Comparison of ENCODE assay signal across 9 mouse cellular contexts in genomic region chr12:54874711-54875110, GRCm38 (mm10). TPM values are rescaled to one million over a fixed set of nuclear protein-coding genes. Genes with fewer than 3 reads are reported as not detected.
DNase-seq lines count a peak whose midpoint lies in the region; ATAC-seq and TF ChIP-seq lines count a peak whose summit lies in the region.
"Had no signal": no experiment of that assay in that cellular context is flagged by ENCODE, and none has a peak within 500 bp of the region (broad histone marks: within the 10 kb centered on the region; RNA-seq: fewer than 3 reads in every experiment).

No protein-coding gene starts in this region.

- H3K4me3 ChIP-seq in heart, embryonic 10.5 days, result no peak overlapping the region
- H3K4me3 ChIP-seq in limb, embryonic 15.5 days, result no peak overlapping the region
- no peak overlapping the region for H3K4me3 ChIP-seq in left cerebral cortex, adult 2 months
- H3K4me3 ChIP-seq: layer of hippocampus, adult 2 months had no signal

- H3K4me1 ChIP-seq in heart, embryonic 10.5 days, result peaks cover 6% of the 10 kb centered on the region
- no peaks in the 10 kb centered on the region for H3K4me1 ChIP-seq in limb, embryonic 15.5 days

- no peaks in the 10 kb centered on the region for H3K27me3 ChIP-seq in heart, embryonic 10.5 days (ENCODE audit: insufficient read depth, poor library complexity, severe bottlenecking)
- no peaks in the 10 kb centered on the region for H3K27me3 ChIP-seq in limb, embryonic 15.5 days

- intact Hi-C loops in left cerebral cortex, adult 2 months (cut with DNase I), result no loop called here

- H3K9me3 ChIP-seq in heart, embryonic 10.5 days, result no peaks in the 10 kb centered on the region
- no peaks in the 10 kb centered on the region for H3K9me3 ChIP-seq in limb, embryonic 15.5 days

- WGBS in heart, embryonic 10.5 days, result 60% methylated on average over 6 of the region's 6 CpGs
- WGBS in limb, embryonic 15.5 days, result 52% methylated on average over 6 of the region's 6 CpGs

- no peaks in the 10 kb centered on the region for H3K36me3 ChIP-seq in heart, embryonic 10.5 days
- no peaks in the 10 kb centered on the region for H3K36me3 ChIP-seq in limb, embryonic 15.5 days

- peak overlapping the region; percentile 69 for H3K27ac ChIP-seq in heart, embryonic 10.5 days
- H3K27ac ChIP-seq in limb, embryonic 15.5 days, result peak overlapping the region; percentile 68
- no peak overlapping the region for H3K27ac ChIP-seq in left cerebral cortex, adult 2 months
- H3K27ac ChIP-seq: layer of hippocampus, adult 2 months had no signal

- no peak for TF ChIP-seq POLR2A in brain, embryonic 14.5 days (IDR thresholded peaks at IDR 0.05; ENCODE audit: borderline replicate concordance, extremely low read depth, insufficient read depth, insufficient read length, poor library complexity, severe bottlenecking)

- ATAC-seq in limb, embryonic 15.5 days (ENCODE audit: insufficient number of reproducible peaks, low FRiP score, low TSS enrichment, low read depth), result no peak

- H3K9ac ChIP-seq in limb, embryonic 15.5 days, result no peak overlapping the region

- H3K4me2 ChIP-seq in limb, embryonic 15.5 days, result no peak overlapping the region

- DNase-seq in 3134 (ENCODE audit: extremely low read depth, insufficient read length, low spot score), result peak; percentile 67
- peak; percentile 11 for DNase-seq in brain, embryonic 14.5 days (ENCODE audit: low read depth)
- DNase-seq in heart, embryonic 10.5 days (ENCODE audit: low spot score), result peak; percentile 80
- DNase-seq in thymus, postnatal 25 days, result no peak
- no peak for DNase-seq in urinary bladder, postnatal 14 days (ENCODE audit: low spot score)
- no peak for DNase-seq in right cerebral cortex, adult 18-20 months
- DNase-seq in left cerebral cortex, adult 2 months (ENCODE audit: extremely low spot score in 1 of 2, low spot score in 2 of 2), result no peak

- TF ChIP-seq CTCF in brain, embryonic 14.5 days (IDR thresholded peaks at IDR 0.05; ENCODE audit: borderline replicate concordance, extremely low read depth, insufficient read depth, insufficient read length), result no peak
- no peak for TF ChIP-seq CTCF in left cerebral cortex, adult 2 months (IDR thresholded peaks at IDR 0.05)

RNA-seq across cellular contexts. Expression of gene Cfl2, which starts 12.0 kb away (rescaled TPM):
- polyA plus RNA-seq in brain, embryonic 14.5 days (2012; rRNA removed), result 74.3 and 101 TPM in 2 replicates
- 299 and 335 TPM in 2 replicates for polyA plus RNA-seq in heart, embryonic 10.5 days (2016; fragmentation: Nextera tagmentation; extraction: Ambion mirVana)
- polyA plus RNA-seq in limb, embryonic 15.5 days (2015; fragmentation: Nextera tagmentation; extraction: Ambion mirVana), result 174 and 265 TPM in 2 replicates
- total RNA-seq in left cerebral cortex, adult 2 months (2021), result 100 to 1,000 TPM; 102 to 115 TPM

Comparison
In these comparisons a context has a peak if more than half of its experiments do, and no peak if none do; other contexts are left out.
1. DNase-seq: peak in 3134 (single experiment), brain, embryonic 14.5 days (single experiment) and heart, embryonic 10.5 days (single experiment); none in thymus, postnatal 25 days (single experiment), urinary bladder, postnatal 14 days (single experiment), right cerebral cortex, adult 18-20 months (single experiment) and left cerebral cortex, adult 2 months (0 of 2).